Mouse (Mus musculus): Measurements from ENCODE around the gene Sept14.
"Not testable (repeated sequence)": the region's sequence is repeated elsewhere in the genome, so short reads cannot be mapped to it uniquely, and the experiment has no call there.

The Sept14 gene

DNA sequence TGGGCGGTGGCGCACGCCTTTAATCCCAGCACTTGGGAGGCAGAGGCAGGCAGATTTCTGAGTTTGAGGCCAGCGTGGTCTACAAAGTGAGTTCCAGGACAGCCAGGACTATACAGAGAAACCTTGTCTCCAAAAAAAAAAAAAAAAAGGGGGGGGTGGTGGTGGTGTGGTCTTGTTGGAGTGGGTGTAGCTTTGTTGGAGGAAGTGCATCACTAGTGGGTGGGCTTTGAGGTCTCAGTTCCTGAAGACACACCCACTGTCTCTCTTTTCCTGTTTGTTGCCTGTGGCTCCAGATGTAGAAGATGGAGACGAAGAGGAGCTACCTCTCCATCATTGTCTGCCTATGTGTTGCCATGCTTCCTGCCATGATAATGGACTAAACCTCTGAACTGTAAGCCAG, 23.2 kb downstream of the Sept14 start:
- in situ Hi-C loops (cut with MboI; ENCODE audit: unreplicated experiment in 2 of 2) = not testable (repeated sequence)

DNA sequence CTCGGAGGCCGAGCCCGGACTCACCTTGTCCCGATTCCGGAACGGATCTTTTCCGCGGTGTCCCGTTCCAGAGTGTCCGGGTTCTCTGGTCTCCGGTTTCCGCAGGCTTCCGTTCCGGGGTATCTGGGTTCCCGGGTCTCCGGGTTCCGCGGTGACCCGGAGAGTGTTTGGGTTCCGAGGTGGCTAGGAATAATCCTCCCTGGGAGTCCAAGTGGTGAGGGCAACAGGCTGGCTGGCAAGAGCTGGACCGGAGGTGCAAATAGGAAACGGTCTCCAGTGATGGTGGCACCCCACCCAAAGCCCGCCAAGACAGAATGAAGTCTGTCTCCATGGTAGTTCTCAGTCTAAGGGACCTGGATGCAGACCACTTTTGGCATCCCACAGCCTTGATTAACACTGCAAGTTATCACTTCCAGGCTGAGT, 38.3 kb downstream of the Sept14 start, which contains the start of gene Zfp11:
Gene Zfp11 (minus strand): TSS at position 64 of the 423 bp plus-strand sequence.
- in situ Hi-C loops (cut with MboI; ENCODE audit: unreplicated experiment in 2 of 2) = no loop called here

DNA sequence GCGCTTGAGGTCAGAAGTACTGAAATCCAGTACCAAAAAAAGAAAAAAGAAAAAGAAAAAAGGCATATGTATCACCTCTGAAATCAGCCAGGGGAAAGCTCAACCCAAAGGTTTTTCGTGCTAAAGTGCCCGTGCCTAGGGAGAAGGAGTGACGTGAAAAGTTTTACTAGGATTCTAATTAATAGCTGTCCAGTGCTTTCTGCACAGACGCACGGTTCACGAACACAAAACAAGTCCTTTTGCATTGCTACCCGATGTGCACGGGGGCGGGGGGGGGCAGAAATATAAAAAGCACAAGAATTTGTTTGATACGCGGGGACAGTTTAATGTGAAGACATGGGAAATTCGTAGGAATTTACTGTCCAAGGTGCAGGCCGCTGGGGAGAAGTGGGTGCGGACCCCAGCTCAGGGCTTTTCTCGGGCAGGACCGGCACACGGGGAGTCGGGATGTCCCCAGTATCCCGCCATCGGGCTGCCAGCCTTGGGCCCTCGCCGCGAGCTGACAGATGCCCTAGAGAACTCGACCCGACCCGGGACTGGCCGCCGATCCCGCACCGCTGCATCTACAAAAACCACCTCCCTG, 38.8 kb downstream of the Sept14 start:
- in situ Hi-C loops (cut with MboI; ENCODE audit: unreplicated experiment in 2 of 2) = no loop called here

- in situ Hi-C loops (cut with MboI; ENCODE audit: unreplicated experiment in 2 of 2) = no loop called here
Observed at GRCm38 (mm10) chr5:129667851-129668250, 40.5 kb downstream of the Sept14 start.

DNA sequence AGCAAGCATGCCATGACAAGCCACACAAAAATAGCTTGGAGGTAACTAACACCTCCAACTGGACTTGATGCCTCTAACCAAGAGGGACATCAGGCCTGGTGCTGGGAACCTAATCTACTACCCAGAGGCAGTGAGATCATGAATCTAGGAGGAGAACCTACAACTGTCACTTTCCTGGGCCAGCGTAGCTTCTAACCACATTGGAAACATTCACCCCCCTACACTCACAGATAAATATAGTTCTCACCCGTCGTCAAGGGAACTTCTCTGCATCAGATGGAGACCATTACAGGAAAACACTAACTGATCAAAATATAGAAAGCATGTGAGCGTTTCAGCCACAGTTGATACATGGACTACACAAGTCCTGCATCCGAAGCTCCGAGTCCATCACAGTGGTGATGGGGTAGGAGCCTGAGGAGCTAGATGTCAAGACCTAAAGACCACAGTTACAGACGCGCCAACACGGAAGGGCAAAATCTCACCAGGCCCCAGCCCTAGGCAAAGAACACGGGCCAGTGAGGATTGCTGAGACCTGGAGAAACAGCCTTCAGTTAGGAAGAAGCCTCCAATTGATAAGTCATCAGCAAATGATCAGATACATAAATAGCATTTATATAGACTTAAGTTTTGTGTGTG, 41.9 kb downstream of the Sept14 start:
- in situ Hi-C loops (cut with MboI; ENCODE audit: unreplicated experiment in 2 of 2) = no loop called here

DNA sequence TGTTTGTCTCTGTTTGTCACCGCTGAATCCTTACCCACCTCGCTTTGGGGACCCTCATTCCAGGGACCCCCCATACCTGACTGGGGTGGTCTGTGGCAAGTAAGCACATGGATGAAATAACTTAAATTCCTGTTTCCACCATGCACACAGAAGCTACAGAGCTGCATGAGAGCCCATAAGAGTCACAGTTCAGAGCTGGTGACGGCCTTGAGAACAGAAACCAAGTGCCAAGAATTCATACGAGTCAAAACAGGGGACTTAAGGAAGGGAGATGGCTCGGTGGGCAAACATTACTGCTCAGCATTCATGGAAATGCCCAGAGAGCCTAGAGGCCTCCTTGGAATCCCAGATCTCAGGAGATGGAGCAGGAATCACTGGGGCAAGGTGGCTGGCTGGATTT, 44.2 kb downstream of the Sept14 start:
- in situ Hi-C loops (cut with MboI; ENCODE audit: unreplicated experiment in 2 of 2) = no loop called here

DNA sequence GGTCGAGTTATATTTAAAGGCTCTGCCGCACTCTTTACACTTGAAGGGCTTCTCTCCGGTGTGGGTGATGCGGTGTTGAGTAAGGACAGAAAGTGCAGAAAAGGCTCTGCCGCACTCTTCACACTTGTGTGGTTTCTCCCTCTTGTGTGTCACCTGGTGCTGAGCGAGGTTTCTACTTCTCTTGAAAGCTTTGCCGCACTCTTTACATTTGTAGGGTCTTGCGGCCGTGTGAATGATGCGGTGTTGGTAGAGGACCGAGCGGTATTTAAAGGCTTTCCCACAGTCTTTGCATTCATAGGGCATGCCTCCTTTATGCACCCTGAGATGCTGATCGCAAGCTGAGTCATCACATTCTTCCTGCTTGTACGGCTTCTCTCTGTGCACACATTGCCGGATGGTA, 50.4 kb downstream of the Sept14 start:
- in situ Hi-C loops (cut with MboI; ENCODE audit: unreplicated experiment in 2 of 2) = no loop called here

GRCm38 (mm10) chr5:129657016-129657415, 51.3 kb downstream of the Sept14 start:
- in situ Hi-C loops (cut with MboI; ENCODE audit: unreplicated experiment in 2 of 2) = no loop called here

DNA sequence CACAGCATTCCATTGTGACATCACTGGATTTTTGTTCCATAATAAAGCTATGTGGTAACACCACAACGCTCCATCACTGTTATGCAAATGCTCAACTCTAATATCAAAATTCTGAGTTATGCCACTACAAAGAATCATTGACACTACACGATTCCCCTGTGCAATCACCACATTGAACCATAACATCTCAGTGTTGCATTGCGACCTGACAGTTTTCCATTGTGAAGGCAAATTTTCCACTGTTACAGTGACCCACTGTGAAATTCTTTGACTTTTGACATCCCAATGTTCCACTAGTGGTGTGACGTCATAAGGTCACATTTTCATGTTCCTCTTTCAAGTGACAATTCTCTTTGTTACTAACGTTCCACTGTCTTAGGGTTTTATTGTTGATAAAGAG, 57.5 kb downstream of the Sept14 start:
- in situ Hi-C loops (cut with MboI; ENCODE audit: unreplicated experiment in 2 of 2) = no loop called here
